Mouse (Mus musculus) heart, postnatal 0 days (tissue): Measurements from ENCODE around the gene Scel.

ENCODE experiments used
- CTCF ChIP-seq: IDR thresholded peaks from 2 replicates; pipeline ENCODE4 v1.5.1; 2016; ENCODE audit warnings: antibody characterized with exemption, control low read depth, low read depth
- EP300 ChIP-seq: IDR thresholded peaks from 2 replicates; pipeline ENCODE4 v1.6.1; 2016; ENCODE audit warnings: antibody characterized with exemption, low read depth

GRCm38 (mm10) chr14:103543304-103544079, 30.4 kb downstream of the Scel start:
- no peak for TF ChIP-seq CTCF
- no peak for TF ChIP-seq EP300
